Mouse (Mus musculus) kidney, adult 2 months (tissue): ENCODE measurements at regions not wholly inside any gene's neighbourhood (a gene's known extent, or its start where the extent isn't known, plus 50 kb on each side); places are given as distances from the start of the nearest gene placed in this dataset.

Source experiments
- CTCF ChIP-seq: fragments of 200-500 bp; conservative IDR thresholded peaks from 2 replicates; pipeline ENCODE4 v1.5.1; 2011; ENCODE audit warnings: low read depth, mild to moderate bottlenecking, control low read depth, low read length, moderate library complexity, mixed read lengths; ENCODE audit not compliant: insufficient read depth, insufficient read length
- POLR2A ChIP-seq: fragments of 200-500 bp; IDR thresholded peaks from one replicate; pipeline ENCODE4 v1.6.1; 2011; ENCODE audit warnings: low read depth, low read length, control low read depth

GRCm38 (mm10) chr10:126479743-126480142 is 421.4 kb downstream of the Atp23 start:
- TF ChIP-seq CTCF (no peak), POLR2A (no peak)
